Mouse (Mus musculus) B cell, adult (primary cell): ENCODE measurements around the gene Ppt1. TPM values are rescaled to one million over a fixed set of nuclear protein-coding genes. Genes with fewer than 3 reads are reported as not detected.

Source experiments
- total RNA-seq: library from RNA; stranded (reverse); gene quantifications from 4 replicates; pipeline ENCODE4 v1.2.4, GENCODE M21; 2023; ENCODE audit not compliant: inconsistent age

The Ppt1 gene
- 53.1 to 55.7 TPM (median 54.6 TPM) in 4 replicates for total RNA-seq

DNA sequence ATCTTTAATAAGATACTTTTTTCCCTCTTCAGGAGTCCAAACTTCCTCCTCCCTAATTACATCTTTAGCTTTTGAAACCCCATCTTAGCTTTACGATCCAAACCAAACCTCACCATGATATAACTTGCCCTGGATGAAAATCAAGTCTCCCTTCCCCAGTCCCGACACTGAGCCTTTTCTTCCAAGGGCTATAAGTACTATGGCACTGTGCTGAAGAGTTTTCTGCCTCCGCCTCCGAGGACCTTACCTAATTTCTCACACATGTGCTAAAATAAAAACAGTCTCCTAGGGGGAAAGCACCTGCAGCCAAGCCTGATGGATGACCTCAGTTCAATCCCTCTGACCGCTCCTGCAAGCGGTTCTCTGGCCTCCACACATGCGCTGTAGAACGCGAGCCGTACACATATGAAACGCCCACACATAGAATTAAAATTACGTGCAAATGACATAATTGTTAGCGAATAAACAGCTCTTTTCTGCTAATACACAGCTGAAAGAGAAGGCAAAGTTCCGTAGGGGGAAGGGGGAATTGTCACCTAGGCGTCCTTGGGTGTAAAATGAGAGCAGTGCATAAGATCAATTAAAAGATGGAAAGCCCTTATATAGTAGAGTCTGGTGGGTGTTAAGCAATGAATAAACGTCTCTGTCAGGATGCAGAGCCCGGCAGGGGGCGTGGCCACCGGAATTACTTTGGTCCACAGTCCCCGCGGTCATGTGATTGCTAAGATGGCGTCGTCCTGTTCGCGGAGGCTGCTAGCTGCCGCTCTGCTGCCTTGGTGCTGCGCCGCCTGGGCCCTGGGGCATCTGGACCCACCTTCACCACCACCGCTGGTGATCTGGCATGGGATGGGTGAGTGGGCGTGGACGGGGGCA, at the start of gene Ppt1:
TSS of gene Ppt1 (plus strand) at position 713 of the 873 bp plus-strand sequence.

DNA sequence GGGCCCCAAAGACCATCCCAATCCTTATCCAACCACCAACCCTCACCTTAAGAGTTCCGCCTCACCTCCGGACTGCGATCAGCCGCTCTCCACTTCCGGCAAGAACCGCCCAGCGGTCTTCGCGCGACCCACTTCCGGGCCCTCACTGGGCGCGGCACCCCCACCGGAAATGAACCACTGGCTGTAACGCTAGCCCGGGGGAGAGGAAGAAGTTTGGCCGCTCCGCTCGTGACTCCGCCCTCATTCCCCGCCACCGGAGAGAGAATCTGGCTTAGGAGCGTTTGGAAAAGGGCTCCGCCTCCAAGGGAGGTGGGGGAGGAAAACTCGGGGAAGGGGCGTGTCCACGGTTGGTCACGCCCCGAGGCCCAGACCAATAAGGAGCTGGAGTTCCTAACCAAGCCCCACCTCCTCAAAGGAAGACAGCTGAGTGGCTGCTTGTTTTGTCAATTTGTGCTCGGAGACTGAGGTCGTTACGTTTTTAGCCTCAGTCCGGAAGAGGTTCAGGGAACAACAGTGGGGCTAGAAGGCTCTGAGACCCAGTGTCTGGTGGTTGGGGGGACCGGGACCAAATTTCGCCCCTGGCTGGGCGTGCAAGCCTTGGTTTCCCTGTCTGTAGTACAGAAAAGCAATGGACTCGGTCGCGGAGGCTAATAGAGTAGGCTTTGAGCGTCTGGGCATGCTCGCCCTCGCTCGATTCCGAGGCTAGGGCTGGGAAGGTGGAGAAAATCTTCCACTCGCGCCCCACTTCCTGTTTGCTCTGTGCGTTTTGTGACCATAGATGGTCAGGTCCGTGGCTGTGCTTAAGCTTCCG, 49.9 kb downstream of the Ppt1 start, which contains the start of gene Cap1:
TSS of gene Cap1 (minus strand) at position 289 of the 811 bp plus-strand sequence.

Other genes with a start within 250 kb of the Ppt1 start
- gene 9530002B09Rik, start 147.0 kb upstream of the Ppt1 start, total RNA-seq = not detected in 4 replicates
- gene Cap1, start 49.8 kb downstream of the Ppt1 start, total RNA-seq = 363 to 402 TPM (median 393 TPM) in 4 replicates
- 0.87 to 1.6 TPM (median 1.0 TPM) in 4 replicates for gene Mfsd2a, start 124.9 kb downstream of the Ppt1 start, total RNA-seq
- 0.70 to 2.9 TPM (median 1.0 TPM) in 4 replicates for gene Mycl, start 159.4 kb downstream of the Ppt1 start, total RNA-seq
- 22.3 to 31.3 TPM (median 23.5 TPM) in 4 replicates for gene Trit1, start 180.4 kb downstream of the Ppt1 start, total RNA-seq